Mouse (Mus musculus) olfactory bulb, adult 2 months (tissue): ENCODE results near the gene Rab27a.

Source experiments
- CTCF ChIP-seq: fragments of 200-500 bp; IDR thresholded peaks from 2 replicates; pipeline ENCODE4 v1.5.1; 2012; ENCODE audit warnings: low read depth, mild to moderate bottlenecking, low read length, moderate library complexity; ENCODE audit not compliant: insufficient read depth
- POLR2A ChIP-seq: fragments of 200-500 bp; IDR thresholded peaks from 2 replicates; pipeline ENCODE4 v1.6.1; 2012; ENCODE audit warnings: mild to moderate bottlenecking, low read depth, low read length, moderate library complexity; ENCODE audit not compliant: insufficient read depth

DNA sequence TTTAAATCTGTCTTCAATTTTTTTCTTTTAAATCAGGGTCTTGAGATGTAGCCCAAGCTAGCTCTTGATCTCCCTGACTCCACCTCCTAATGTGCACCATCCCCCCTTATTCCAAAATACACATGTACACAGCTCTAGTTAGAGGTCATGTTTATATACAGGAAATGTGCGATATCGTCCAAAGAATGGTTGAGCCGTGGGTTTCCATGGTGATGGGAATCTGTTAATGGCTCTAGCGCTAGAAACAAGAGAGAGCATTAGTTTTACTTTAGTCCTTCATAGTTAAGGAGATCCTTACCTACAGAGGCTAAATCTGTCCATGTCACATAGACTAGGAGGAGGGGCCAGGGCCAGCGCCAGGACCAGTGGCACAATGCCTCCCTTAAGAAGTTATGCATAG lies 5.2 kb downstream of the Rab27a start:
- TF ChIP-seq CTCF = no peak
- TF ChIP-seq POLR2A = no peak
